Mouse (Mus musculus) macrophage (primary cell): ENCODE measurements at regions not wholly inside any gene's neighbourhood (a gene's known extent, or its start where the extent isn't known, plus 50 kb on each side); places are given as distances from the start of the nearest gene placed in this dataset.

Experiments used
- H3K27ac ChIP-seq: fragments of 350-480 bp; formaldehyde crosslinking; 2 replicates; pipeline ENCODE4 v1.9.0; 2021
- H3K36me3 ChIP-seq: fragments of 350-480 bp; formaldehyde crosslinking; 2 replicates; pipeline ENCODE4 v1.9.0; 2021; ENCODE audit errors: inconsistent target
- H3K4me3 ChIP-seq: fragments of 350-480 bp; formaldehyde crosslinking; 2 replicates; pipeline ENCODE4 v1.9.0; 2021; ENCODE audit errors: inconsistent target
- H3K79me2 ChIP-seq: fragments of 350-480 bp; formaldehyde crosslinking; 2 replicates; pipeline ENCODE4 v1.9.0; 2021; ENCODE audit errors: inconsistent target
- WGBS: methylation state at CpG from one replicate; pipeline ENCODE4 v1.1.7; 2026; ENCODE audit warnings: inconsistent platforms; ENCODE audit not compliant: missing documents; 5-methylcytosine and 5-hydroxymethylcytosine counted together

DNA sequence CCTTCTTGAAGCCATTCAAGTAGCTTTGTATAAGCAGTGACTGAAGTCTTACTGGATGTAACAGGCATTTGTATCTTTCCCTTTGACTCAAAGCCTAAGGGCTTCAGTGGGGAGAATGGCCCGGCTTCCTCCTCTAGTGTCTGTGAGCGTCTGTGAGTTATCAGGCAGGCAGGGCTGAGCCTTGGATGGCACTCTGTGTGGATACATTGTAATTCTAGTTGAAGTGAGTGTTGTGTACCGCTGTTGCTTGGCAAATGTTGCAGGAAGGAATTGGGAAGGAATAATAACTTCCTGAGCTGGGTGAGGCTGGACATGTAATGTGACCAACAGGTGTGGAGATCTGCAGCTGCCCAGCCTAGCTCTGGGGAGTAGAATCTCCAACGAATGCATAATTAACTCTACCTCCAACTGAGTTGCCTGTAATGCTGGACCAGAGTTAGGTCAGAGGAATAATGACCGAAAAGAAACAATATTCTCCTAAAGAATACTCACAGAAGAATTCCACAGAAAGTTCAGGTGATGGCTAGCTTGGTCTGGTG lies 120.7 kb upstream of the Tut7 start:
- H3K36me3 ChIP-seq = no peaks in the 10 kb centered on the region
- no peak overlapping the region for H3K27ac ChIP-seq
- no peak overlapping the region for H3K4me3 ChIP-seq
- 79% methylated on average over 5 of the region's 5 CpGs for WGBS
- H3K79me2 ChIP-seq = no peaks in the 10 kb centered on the region

DNA sequence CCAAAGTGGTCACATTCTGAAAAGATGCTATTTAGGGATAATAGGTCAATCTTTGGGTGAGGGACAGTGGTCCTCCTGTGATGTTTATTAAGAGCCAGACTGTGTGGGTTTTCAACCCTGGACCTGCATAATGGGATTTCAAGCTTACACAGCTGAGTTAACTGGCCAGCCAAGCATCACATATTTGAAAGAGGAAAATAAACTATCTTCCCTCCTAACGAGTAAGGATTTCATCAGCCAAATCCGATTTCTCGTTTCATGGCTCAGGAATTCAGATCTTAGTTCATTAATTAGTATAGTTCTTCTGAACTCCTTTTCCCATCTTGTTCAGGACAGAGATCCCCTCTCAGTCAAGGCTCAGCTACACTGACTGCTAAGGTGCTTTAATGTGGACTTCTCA lies 120.1 kb upstream of the Tut7 start:
- no peak overlapping the region for H3K4me3 ChIP-seq
- whole genome bisulfite sequencing = 95% methylated on average over 3 of the region's 3 CpGs
- no peak overlapping the region for H3K27ac ChIP-seq
- no peaks in the 10 kb centered on the region for H3K79me2 ChIP-seq
- no peaks in the 10 kb centered on the region for H3K36me3 ChIP-seq

DNA sequence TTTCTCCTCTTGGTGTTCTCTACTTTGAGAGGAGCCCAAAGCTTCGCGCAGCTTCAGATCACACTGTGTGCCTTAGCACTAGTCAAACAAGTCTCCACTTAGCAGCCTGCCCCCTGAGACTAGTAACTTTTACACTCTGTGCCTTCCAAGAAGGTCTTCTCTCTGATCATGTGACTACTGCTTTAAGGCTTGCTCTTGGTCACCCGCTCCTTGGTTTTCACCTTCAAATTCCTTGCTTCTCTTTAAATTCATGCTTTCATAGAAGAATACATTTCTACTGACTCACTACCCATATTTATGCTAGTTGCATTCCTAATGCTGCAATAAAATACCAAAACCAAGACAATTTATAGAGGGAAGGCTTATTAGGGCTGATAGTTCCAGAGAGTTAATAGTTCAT lies 118.6 kb upstream of the Tut7 start:
- Histone ChIP-seq H3K79me2 (no peaks in the 10 kb centered on the region), H3K36me3 (no peaks in the 10 kb centered on the region), H3K27ac (no peak overlapping the region), H3K4me3 (no peak overlapping the region)
- WGBS = 71% methylated on average over 3 of the region's 3 CpGs

DNA sequence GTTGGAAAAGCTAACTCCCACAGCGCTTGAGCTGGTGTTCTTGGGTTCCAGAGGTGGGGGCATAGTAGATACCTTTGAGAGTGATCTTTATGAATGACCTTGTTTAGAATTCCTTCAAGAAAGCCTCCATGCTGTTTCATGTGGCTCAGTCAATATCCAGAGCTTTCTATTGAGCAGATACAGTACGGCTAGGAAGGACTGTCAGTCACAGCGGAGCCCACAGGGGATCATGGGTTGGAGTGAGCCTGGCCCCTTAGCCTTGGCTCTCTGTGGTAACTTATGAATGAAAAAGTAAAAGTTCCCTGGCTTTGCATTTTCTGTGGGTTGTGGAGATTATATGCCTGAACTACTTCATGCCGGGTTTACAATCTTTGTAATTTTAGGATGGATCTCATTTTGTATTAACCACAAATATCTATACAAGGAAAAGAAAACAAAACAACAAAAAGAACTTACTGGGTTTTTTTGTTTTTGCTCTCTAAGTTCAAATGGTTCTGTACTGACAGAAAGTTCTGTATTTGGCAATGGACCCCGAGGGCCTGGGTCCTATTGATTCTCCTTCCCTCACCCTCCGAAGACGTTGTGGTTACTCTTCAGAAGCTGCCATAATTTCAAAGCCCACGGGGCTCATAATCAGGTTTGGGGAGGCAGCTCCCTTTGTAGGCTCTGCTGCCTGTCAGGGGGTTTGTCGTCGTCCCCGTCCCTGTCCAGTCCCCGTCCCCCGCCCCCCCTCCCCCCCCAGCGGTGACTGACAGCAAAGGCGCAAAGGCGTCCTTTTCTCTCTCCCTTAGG lies 117.7 kb upstream of the Tut7 start:
- 38% methylated on average over 16 of the region's 16 CpGs for WGBS
- H3K27ac ChIP-seq = no peak overlapping the region
- no peaks in the 10 kb centered on the region for H3K79me2 ChIP-seq
- no peaks in the 10 kb centered on the region for H3K36me3 ChIP-seq
- H3K4me3 ChIP-seq = no peak overlapping the region

DNA sequence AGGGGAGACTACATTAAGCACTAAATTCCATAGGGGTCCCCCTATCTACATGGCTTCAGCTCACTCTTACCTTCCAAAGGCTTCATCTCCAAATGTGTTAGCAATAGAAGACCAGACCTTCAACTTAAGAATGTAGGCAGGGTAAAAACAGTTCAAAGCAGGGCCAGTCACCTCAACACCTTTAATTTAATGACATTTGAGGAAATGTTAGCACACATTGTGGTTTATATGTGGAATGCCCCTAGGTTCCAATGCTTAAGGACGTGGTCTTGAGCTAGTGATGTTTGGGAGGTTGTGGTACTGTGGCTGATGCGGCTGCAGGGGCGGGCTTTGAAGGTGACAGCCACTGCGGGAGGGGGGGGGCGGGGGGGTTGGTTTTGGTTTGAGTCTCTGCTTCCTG lies 116.9 kb upstream of the Tut7 start:
- no peak overlapping the region for H3K27ac ChIP-seq
- H3K4me3 ChIP-seq = no peak overlapping the region
- WGBS = 0% methylated on average over 1 of the region's 5 CpGs
- no peaks in the 10 kb centered on the region for H3K79me2 ChIP-seq
- no peaks in the 10 kb centered on the region for H3K36me3 ChIP-seq

DNA sequence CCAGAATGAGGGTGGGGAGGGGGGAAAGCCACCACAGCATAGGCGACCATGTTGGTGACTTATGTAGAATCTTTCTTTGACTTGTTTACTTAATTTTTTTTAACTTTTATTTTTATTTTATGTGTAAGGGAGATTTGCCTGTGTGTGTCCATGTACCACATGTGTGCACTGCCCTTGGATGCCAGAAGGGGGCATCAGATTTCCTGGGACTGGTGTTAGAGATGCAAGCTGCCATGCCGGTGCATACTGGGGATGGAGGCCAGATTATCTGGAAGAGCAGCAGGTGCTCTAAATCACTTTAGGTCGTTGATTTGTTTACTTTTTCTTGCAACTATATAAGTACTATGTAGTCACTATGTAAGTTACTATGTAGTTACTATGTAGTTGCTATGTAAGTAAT lies 114.2 kb upstream of the Tut7 start:
- Histone ChIP-seq H3K4me3 (no peak overlapping the region), H3K36me3 (no peaks in the 10 kb centered on the region), H3K79me2 (no peaks in the 10 kb centered on the region), H3K27ac (no peak overlapping the region)
- 79% methylated on average over 3 of the region's 3 CpGs for WGBS

DNA sequence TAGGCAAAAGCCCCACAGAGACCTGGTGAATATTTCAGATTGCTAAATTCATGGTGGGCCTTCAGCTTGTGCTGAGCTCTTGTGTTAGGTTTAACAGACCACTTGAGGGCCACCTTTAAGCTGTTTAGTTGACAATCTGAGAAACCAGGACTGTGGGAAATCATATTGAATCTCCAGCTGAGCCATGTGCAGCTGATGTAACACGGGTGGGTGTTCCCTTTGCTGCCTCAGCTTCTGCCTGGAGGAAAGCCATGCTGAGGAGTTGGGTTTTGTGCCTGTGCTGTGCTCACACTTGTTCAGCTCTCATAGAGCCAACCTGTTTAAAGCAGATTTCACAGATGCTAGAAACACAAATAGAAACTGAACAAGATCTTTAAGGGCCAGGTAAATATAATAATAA lies 111.6 kb upstream of the Tut7 start:
- Histone ChIP-seq H3K27ac (no peak overlapping the region), H3K36me3 (no peaks in the 10 kb centered on the region), H3K4me3 (no peak overlapping the region), H3K79me2 (no peaks in the 10 kb centered on the region)
- 64% methylated on average over 1 of the region's 1 CpGs for WGBS

DNA sequence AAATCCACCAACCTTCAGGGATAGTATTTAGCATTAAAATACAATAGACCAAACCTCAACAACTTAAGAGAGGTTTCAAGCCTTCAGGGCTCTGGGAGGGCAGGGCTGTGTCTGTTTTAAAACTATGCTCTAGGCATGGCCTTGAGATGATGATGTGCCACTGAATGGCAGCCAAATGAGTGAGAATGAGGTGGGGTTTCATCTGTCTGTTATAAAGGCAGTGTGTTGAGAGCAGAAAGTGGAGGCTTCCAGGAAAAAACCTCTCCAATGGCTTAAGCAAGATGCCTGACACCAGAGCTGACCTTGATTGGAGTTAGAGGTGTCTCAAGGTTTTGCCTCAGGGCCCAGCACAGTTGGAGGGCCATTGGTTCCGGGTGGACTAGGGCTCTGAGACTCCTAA lies 111.1 kb upstream of the Tut7 start:
- no peak overlapping the region for H3K27ac ChIP-seq
- H3K4me3 ChIP-seq = no peak overlapping the region
- WGBS = 87% methylated on average over 1 of the region's 1 CpGs
- no peaks in the 10 kb centered on the region for H3K36me3 ChIP-seq
- H3K79me2 ChIP-seq = no peaks in the 10 kb centered on the region

DNA sequence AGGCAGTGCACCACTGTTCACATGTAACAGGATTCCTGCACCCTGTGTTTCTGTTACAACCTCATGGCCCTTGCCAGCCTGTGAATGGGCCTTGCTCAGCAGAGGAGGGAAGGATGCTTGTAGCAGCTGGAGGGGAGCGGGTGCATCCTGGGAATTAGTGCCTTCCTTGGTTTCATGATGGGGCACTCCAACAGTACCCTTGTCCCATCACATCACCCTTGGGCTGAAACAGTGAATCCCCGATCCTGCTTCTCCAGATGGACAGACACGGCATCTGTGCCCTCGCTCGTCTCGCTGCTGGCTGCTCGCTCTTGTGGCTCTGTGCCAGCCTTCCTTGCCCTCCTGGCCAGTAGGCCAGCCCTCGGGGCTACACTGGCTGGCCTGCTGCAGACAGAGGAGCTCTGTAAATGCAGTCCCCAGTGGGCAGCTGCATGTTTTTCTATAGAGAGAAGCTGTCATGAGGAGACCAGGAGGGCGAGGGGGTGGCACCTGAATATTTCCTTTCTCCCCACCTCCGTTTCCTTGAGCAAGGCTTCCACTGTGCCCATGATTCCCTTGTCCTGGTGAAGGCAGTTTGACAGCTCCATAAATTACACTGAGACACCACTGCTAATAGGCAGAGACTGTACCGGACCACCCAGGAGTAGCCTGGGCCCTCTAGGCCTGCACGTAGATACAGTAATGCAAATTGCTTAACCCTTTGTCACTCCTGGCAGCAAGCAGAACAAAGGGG lies 104.6 kb upstream of the Tut7 start:
- no peak overlapping the region for H3K4me3 ChIP-seq
- no peaks in the 10 kb centered on the region for H3K36me3 ChIP-seq
- no peak overlapping the region for H3K27ac ChIP-seq
- H3K79me2 ChIP-seq = no peaks in the 10 kb centered on the region
- 91% methylated on average over 12 of the region's 12 CpGs for WGBS

DNA sequence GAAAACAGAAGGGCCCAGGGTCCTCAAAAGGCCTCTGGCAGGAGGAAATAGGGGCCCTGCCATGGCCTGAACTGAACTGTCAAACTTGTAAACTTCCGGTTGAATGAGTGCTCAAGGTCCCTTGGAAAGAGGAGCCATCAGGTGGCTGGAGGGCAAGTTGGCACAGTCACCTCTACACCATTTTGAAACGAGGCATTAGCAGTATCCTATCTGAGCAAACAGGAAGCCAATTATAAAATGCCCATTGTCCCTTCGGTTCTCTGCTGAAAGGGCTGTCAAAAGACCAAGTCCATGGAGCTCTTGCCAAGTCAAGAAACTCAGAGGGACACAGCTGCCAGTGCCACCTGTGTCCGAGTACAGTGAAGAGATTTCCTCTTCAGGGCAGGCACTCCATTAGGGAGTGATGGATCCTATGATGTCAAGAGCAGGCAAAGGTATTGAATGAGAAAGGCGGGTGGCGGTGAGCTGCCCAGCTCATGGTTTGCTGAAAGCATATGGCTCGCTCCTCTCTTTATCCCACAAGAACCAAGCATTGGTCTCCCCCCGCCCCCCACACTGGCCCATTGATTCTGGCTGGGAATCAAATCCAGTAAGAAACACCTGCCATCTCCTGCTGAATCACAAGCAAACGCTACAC lies 103.0 kb upstream of the Tut7 start:
- Histone ChIP-seq H3K27ac (no peak overlapping the region), H3K79me2 (no peaks in the 10 kb centered on the region), H3K4me3 (no peak overlapping the region), H3K36me3 (no peaks in the 10 kb centered on the region)
- WGBS = 77% methylated on average over 9 of the region's 9 CpGs

DNA sequence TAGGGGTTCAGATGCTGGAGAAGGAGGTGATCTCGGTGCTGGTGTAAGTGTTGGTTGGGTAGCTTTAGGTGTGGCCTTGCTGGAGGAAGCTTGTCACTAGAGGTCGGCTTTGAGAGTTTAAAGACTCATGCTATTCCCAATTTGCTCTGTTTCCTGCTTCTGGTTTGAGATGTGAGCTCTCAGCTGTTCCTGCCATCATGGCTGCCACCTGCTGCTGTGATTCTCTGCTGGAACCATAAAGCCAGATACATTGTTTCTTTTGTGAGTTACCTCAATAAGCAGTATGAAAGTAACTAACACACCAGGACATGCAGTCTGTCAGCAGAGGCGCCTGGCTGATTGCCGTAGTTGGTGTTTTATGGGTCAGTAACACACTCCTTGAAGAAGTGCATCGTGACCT lies 94.2 kb upstream of the Tut7 start:
- no peak overlapping the region for H3K4me3 ChIP-seq

DNA sequence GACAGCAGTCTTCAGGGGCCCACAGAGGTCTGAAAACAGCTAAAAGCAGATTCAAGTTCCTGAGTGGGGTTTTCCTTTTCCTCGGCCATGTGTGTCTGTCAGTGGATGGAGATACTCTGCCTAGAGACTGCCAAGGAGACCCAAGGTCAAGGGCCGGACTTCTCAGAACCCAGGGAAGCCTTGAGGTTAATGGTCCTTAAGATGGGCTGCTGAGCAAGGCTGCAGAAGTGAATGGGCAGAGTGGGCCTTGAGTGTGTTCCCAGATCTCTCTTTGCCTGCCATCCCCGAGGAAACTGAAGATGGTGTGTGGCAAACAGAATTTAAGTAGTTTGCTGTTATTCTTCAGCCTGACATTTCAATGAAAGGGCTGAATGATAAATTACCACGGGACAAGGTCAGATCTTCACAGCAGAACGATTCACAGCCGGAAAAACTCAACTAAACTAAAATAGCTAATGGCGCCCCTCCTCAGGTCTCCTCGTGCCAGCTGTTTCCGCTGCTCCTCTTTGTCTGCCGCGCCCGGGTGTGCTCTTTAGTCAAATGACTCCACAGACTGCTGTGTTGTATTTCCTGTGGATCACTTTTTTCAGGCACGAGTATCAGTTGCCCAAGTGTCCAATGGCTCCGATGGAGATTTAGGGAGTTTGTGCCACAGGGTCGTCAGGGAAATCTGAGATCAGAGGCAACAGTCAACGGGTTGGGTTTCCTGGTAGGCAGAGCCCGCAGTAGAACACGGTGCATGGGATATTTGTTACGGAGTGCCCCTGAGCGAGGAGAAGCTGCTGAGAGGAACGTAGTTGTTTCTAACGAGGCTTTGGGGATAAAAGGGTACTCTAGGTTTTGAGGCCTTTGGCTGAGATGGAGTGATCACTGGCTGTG lies 93.5 kb upstream of the Tut7 start:
- no peak overlapping the region for H3K27ac ChIP-seq
- no peaks in the 10 kb centered on the region for H3K79me2 ChIP-seq
- WGBS = 91% methylated on average over 22 of the region's 22 CpGs
- no peak overlapping the region for H3K4me3 ChIP-seq
- H3K36me3 ChIP-seq = no peaks in the 10 kb centered on the region

More for the DNA sequence above, 94.2 kb upstream of the Tut7 start:
- Histone ChIP-seq H3K79me2 (no peaks in the 10 kb centered on the region), H3K27ac (no peak overlapping the region), H3K36me3 (no peaks in the 10 kb centered on the region)
- 85% methylated on average over 5 of the region's 5 CpGs for WGBS

DNA sequence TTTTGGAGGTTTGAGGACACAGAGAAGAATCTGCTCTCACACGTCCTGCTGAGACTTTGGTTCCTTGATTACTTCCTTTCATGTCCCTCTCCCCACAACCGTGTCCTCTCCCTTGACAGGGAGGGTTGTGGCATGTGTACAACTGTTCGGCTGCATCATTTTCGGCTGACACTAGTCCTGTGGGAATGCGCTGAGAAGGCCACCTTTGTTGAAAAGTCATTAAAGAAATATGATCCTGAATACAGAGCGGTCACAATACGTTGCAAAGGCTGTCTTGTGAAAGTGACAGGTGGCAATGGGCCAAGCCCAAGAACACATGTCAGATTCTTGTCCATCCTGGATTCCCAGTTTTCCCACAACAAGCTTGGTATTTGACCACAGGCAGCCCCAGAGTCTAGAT lies 92.8 kb upstream of the Tut7 start:
- 84% methylated on average over 7 of the region's 7 CpGs for WGBS
- Histone ChIP-seq H3K36me3 (no peaks in the 10 kb centered on the region), H3K79me2 (no peaks in the 10 kb centered on the region)

More for the DNA sequence above, 92.8 kb upstream of the Tut7 start:
- Histone ChIP-seq H3K4me3 (no peak overlapping the region), H3K27ac (no peak overlapping the region)
